Comparison of ENCODE assay signal across 8 mouse cellular contexts in the genomic region with DNA sequence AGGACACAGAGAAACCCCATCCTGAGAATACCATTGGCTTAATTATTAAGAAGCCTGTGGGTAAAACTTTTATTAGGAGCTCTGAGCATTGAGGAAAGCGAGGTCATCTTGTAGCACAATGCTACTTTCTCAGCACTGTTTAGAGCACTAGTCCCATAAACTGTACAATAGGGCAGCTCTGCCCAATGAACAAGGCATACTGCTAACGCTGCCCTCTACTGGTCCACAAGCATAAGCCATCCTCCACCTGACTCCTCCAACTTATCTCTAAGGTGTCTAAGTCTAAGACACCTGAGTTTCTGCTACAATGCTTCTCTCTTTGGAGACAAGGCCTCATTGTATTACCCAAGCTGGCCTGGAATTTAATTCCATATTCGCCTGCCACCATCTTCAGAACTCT. TPM values are rescaled to one million over a fixed set of nuclear protein-coding genes. Genes with fewer than 3 reads are reported as not detected.
A peak's percentile ranks its signal among the peaks of the same experiment; 100 is the strongest.
DNase-seq lines count a peak whose midpoint lies in the region; ATAC-seq and TF ChIP-seq lines count a peak whose summit lies in the region.
"Had no signal": no experiment of that assay in that cellular context is flagged by ENCODE, and none has a peak within 500 bp of the region (broad histone marks: within the 10 kb centered on the region; RNA-seq: fewer than 3 reads in every experiment).

No protein-coding gene starts in this region.

- TF ChIP-seq CTCF in MEL (IDR thresholded peaks at IDR 0.05 in 2 of 3, conservative IDR thresholded peaks at IDR 0.05 in 1 of 3; ENCODE audit: control insufficient read depth in 1 of 3, insufficient read depth in 1 of 3, low read depth in 2 of 3, low read length in 3 of 3, poor library complexity in 1 of 3, severe bottlenecking in 1 of 3): peak; percentile 70 to 92 (median 73)

- H3K27ac ChIP-seq in kidney, embryonic 16.5 days (ENCODE audit: low read length): no peak overlapping the region
- no peak overlapping the region for H3K27ac ChIP-seq in MEL (ENCODE audit: control insufficient read depth, low read depth, low read length)
- H3K27ac ChIP-seq: embryonic facial prominence, embryonic 13.5 days had no signal

- TF ChIP-seq RAD21 in MEL (IDR thresholded peaks at IDR 0.05; ENCODE audit: low read depth, low read length): peak; percentile 49

- no peak for TF ChIP-seq EP300 in MEL (IDR thresholded peaks at IDR 0.05; ENCODE audit: low read depth in 1 of 2, low read length in 2 of 2)

- no peaks in the 10 kb centered on the region for H3K9me3 ChIP-seq in kidney, embryonic 16.5 days (ENCODE audit: low read length)
- H3K9me3 ChIP-seq in MEL (replicated peaks; ENCODE audit: insufficient read depth, low read length): no peaks in the 10 kb centered on the region
- H3K9me3 ChIP-seq: embryonic facial prominence, embryonic 13.5 days had no signal

- no peak overlapping the region for H3K9ac ChIP-seq in kidney, embryonic 16.5 days (replicated peaks; ENCODE audit: low read length)
- no peak overlapping the region for H3K9ac ChIP-seq in MEL (ENCODE audit: control insufficient read depth, low read depth, low read length, poor library complexity, severe bottlenecking)
- H3K9ac ChIP-seq: embryonic facial prominence, embryonic 13.5 days had no signal

- no peak overlapping the region for H3K4me2 ChIP-seq in kidney, embryonic 16.5 days (replicated peaks; ENCODE audit: low read depth, low read length)
- H3K4me2 ChIP-seq: embryonic facial prominence, embryonic 13.5 days had no signal

- no peak; the same call in 1 of the 2 replicates for ATAC-seq in kidney, embryonic 16.5 days (ENCODE audit: low FRiP score, low TSS enrichment)
- peak; percentile 68 for ATAC-seq in erythroid progenitor cell, adult 5-6 weeks (replicated peaks; ENCODE audit: low FRiP score, poor library complexity, severe bottlenecking)
- ATAC-seq in monocyte, adult 5-6 weeks (replicated peaks; ENCODE audit: insufficient number of reproducible peaks, low FRiP score, low TSS enrichment, poor library complexity, severe bottlenecking): peak; percentile 54; the same call in 1 of the 2 replicates

- H3K27me3 ChIP-seq in kidney, embryonic 16.5 days (ENCODE audit: insufficient read depth, low read length): no peaks in the 10 kb centered on the region
- no peaks in the 10 kb centered on the region for H3K27me3 ChIP-seq in MEL (ENCODE audit: control insufficient read depth in 1 of 2, insufficient read depth in 2 of 2, low read length in 2 of 2)
- H3K27me3 ChIP-seq: embryonic facial prominence, embryonic 13.5 days had no signal

- peaks cover 60% of the 10 kb centered on the region for H3K36me3 ChIP-seq in kidney, embryonic 16.5 days (ENCODE audit: insufficient read depth, low read length)
- peaks cover 4% of the 10 kb centered on the region in 2 experiments for H3K36me3 ChIP-seq in MEL (ENCODE audit: control insufficient read depth in 1 of 2, insufficient read depth in 2 of 2, low read length in 2 of 2)

- no peaks in the 10 kb centered on the region for H3K79me2 ChIP-seq in MEL (ENCODE audit: control insufficient read depth, insufficient read depth, low read length, poor library complexity)

- no peaks in the 10 kb centered on the region for H3K4me1 ChIP-seq in kidney, embryonic 16.5 days (ENCODE audit: insufficient read depth, low read length)
- H3K4me1 ChIP-seq in MEL (ENCODE audit: control insufficient read depth in 1 of 2, insufficient read depth in 2 of 2, low read length in 2 of 2): peaks cover 0 to 5% of the 10 kb centered on the region in 2 experiments; a peak in 1 of 4 replicates
- H3K4me1 ChIP-seq: embryonic facial prominence, embryonic 13.5 days had no signal

- TF ChIP-seq POLR2A in MEL (IDR thresholded peaks at IDR 0.05; ENCODE audit: control insufficient read depth in 1 of 2, insufficient read depth in 1 of 2, low read depth in 1 of 2, low read length in 2 of 2, poor library complexity in 1 of 2): no peak

- 72% methylated on average over 3 of the region's 3 CpGs for WGBS in kidney, embryonic 16.5 days

- peak; percentile 32 for DNase-seq in kidney, postnatal 10 days
- DNase-seq in MEL (ENCODE audit: low read depth, low spot score): peak; percentile 75
- no peak for DNase-seq in layer of hippocampus, adult 9-11 months
- no peak for DNase-seq in layer of hippocampus, postnatal 25 days (ENCODE audit: extremely low spot score in 1 of 2, low spot score in 1 of 2)

- H3K4me3 ChIP-seq in kidney, embryonic 16.5 days (ENCODE audit: low read length): no peak overlapping the region
- H3K4me3 ChIP-seq in MEL (ENCODE audit: control insufficient read depth in 1 of 2, insufficient read depth in 1 of 2, low read depth in 2 of 2, low read length in 2 of 2): no peak overlapping the region
- H3K4me3 ChIP-seq: embryonic facial prominence, embryonic 13.5 days had no signal

TF ChIP-seq in MEL, 35 proteins besides CTCF, POLR2A, EP300 and RAD21:
- TF ChIP-seq CHD2 (IDR thresholded peaks at IDR 0.05; ENCODE audit: low read length) (no peak), SMC3 (IDR thresholded peaks at IDR 0.05; ENCODE audit: low read depth, low read length) (peak; percentile 66), ZC3H11A (IDR thresholded peaks at IDR 0.05; ENCODE audit: low read depth, low read length) (peak; percentile 23; the same call in 1 of the 2 replicates)
TF ChIP-seq in MEL: peak in this region for 2.

RNA-seq across cellular contexts. Expression of gene Gtpbp2, which starts 9.7 kb away (rescaled TPM):
- 44.8 and 51.2 TPM in 2 replicates for polyA plus RNA-seq in kidney, embryonic 16.5 days (2015; fragmentation: Nextera tagmentation; extraction: Ambion mirVana)
- total RNA-seq in MEL (2012; rRNA removed): 18.1 and 27.5 TPM in 2 replicates
- polyA plus RNA-seq in MEL (2012; ENCODE audit: insufficient read depth in 1 of 2, insufficient read length in 2 of 2, low read depth in 1 of 2, low replicate concordance in 2 of 2, missing spikeins in 1 of 2): 10 to 100 TPM in 1 of 2 experiments, not detected in 1; 46.7 TPM
- 369 and 467 TPM in 2 replicates for total RNA-seq in erythroid progenitor cell, adult 5-6 weeks (2015; ENCODE audit: low replicate concordance)
- total RNA-seq in erythroid progenitor cell, adult 5-6 weeks (2017; ENCODE audit: low replicate concordance): 572 and 831 TPM in 2 replicates
- total RNA-seq in monocyte, adult 5-6 weeks (2017): 84.1 to 127 TPM (median 93.1 TPM) in 3 replicates
- 100 to 1,000 TPM in 1 of 2 experiments, 10 to 100 TPM in 1; 91.4 to 124 TPM for total RNA-seq in layer of hippocampus, postnatal 25 days (2021)

RNA-seq across cellular contexts. Expression of gene Mad2l1bp, which starts 17.2 kb away (rescaled TPM):
- polyA plus RNA-seq in kidney, embryonic 16.5 days (2015; fragmentation: Nextera tagmentation; extraction: Ambion mirVana): 39.9 and 41.2 TPM in 2 replicates
- 14.1 and 14.8 TPM in 2 replicates for total RNA-seq in MEL (2012; rRNA removed)
- 10 to 100 TPM in 1 of 2 experiments, not detected in 1; 23.1 TPM for polyA plus RNA-seq in MEL (2012; ENCODE audit: insufficient read depth in 1 of 2, insufficient read length in 2 of 2, low read depth in 1 of 2, low replicate concordance in 2 of 2, missing spikeins in 1 of 2)
- total RNA-seq in erythroid progenitor cell, adult 5-6 weeks (2015; ENCODE audit: low replicate concordance): 75.0 and 75.3 TPM in 2 replicates
- 22.3 and 26.2 TPM in 2 replicates for total RNA-seq in erythroid progenitor cell, adult 5-6 weeks (2017; ENCODE audit: low replicate concordance)
- total RNA-seq in monocyte, adult 5-6 weeks (2017): 4.2 to 10.8 TPM (median 6.1 TPM) in 3 replicates
- 10 to 100 TPM; 10.7 to 11.0 TPM for total RNA-seq in layer of hippocampus, postnatal 25 days (2021)

RNA-seq across cellular contexts. Expression of gene Rsph9, which starts 26.5 kb away (rescaled TPM):
- 15.1 and 16.5 TPM in 2 replicates for polyA plus RNA-seq in kidney, embryonic 16.5 days (2015; fragmentation: Nextera tagmentation; extraction: Ambion mirVana)
- total RNA-seq in MEL (2012; rRNA removed): not detected in 2 replicates
- polyA plus RNA-seq in MEL (2012; ENCODE audit: insufficient read depth in 1 of 2, insufficient read length in 2 of 2, low read depth in 1 of 2, low replicate concordance in 2 of 2, missing spikeins in 1 of 2): under 1 TPM in 1 of 2 experiments, not detected in 1; 0.29 TPM
- 3.8 and 6.8 TPM in 2 replicates for total RNA-seq in erythroid progenitor cell, adult 5-6 weeks (2015; ENCODE audit: low replicate concordance)
- 9.9 TPM in 1 of 2 replicates, not detected in the other for total RNA-seq in erythroid progenitor cell, adult 5-6 weeks (2017; ENCODE audit: low replicate concordance)
- 1.5 TPM in 1 of 3 replicates, not detected in the others for total RNA-seq in monocyte, adult 5-6 weeks (2017)
- total RNA-seq in layer of hippocampus, postnatal 25 days (2021): 10 to 100 TPM; 24.6 to 28.4 TPM

RNA-seq across cellular contexts. Expression of gene Polh, which starts 31.9 kb away (rescaled TPM):
- 13.3 and 16.8 TPM in 2 replicates for polyA plus RNA-seq in kidney, embryonic 16.5 days (2015; fragmentation: Nextera tagmentation; extraction: Ambion mirVana)
- total RNA-seq in MEL (2012; rRNA removed): 28.4 and 30.8 TPM in 2 replicates
- 10 to 100 TPM in 1 of 2 experiments, not detected in 1; 22.2 TPM for polyA plus RNA-seq in MEL (2012; ENCODE audit: insufficient read depth in 1 of 2, insufficient read length in 2 of 2, low read depth in 1 of 2, low replicate concordance in 2 of 2, missing spikeins in 1 of 2)
- total RNA-seq in erythroid progenitor cell, adult 5-6 weeks (2015; ENCODE audit: low replicate concordance): 40.4 and 61.2 TPM in 2 replicates
- total RNA-seq in erythroid progenitor cell, adult 5-6 weeks (2017; ENCODE audit: low replicate concordance): 96.1 and 102 TPM in 2 replicates
- total RNA-seq in monocyte, adult 5-6 weeks (2017): 7.5 to 15.6 TPM (median 7.7 TPM) in 3 replicates
- total RNA-seq in layer of hippocampus, postnatal 25 days (2021): 1 to 10 TPM; 5.9 to 6.0 TPM

RNA-seq across cellular contexts. Expression of gene Xpo5, which starts 32.0 kb away (rescaled TPM):
- polyA plus RNA-seq in kidney, embryonic 16.5 days (2015; fragmentation: Nextera tagmentation; extraction: Ambion mirVana): 45.5 and 49.5 TPM in 2 replicates
- 79.0 and 82.7 TPM in 2 replicates for total RNA-seq in MEL (2012; rRNA removed)
- polyA plus RNA-seq in MEL (2012; ENCODE audit: insufficient read depth in 1 of 2, insufficient read length in 2 of 2, low read depth in 1 of 2, low replicate concordance in 2 of 2, missing spikeins in 1 of 2): 10 to 100 TPM; 47.5 to 93.4 TPM
- total RNA-seq in erythroid progenitor cell, adult 5-6 weeks (2015; ENCODE audit: low replicate concordance): 26.8 and 35.0 TPM in 2 replicates
- total RNA-seq in erythroid progenitor cell, adult 5-6 weeks (2017; ENCODE audit: low replicate concordance): 26.6 and 32.0 TPM in 2 replicates
- total RNA-seq in monocyte, adult 5-6 weeks (2017): 20.3 to 29.2 TPM (median 21.2 TPM) in 3 replicates
- 10 to 100 TPM; 44.9 to 45.7 TPM for total RNA-seq in layer of hippocampus, postnatal 25 days (2021)

Comparison
In these comparisons a context has a peak if more than half of its experiments do, and no peak if none do; other contexts are left out.
1. DNase-seq: peak in kidney, postnatal 10 days (single experiment) and MEL (single experiment); none in layer of hippocampus, adult 9-11 months (single experiment) and layer of hippocampus, postnatal 25 days (0 of 2).